Mouse (Mus musculus): ENCODE data around the gene Fam19a4.

- TF ChIP-seq CTCF (IDR thresholded peaks at IDR 0.05; ENCODE audit: borderline replicate concordance, insufficient read depth, low read depth, low read length) (no peak), POLR2A (IDR thresholded peaks at IDR 0.05; ENCODE audit: borderline replicate concordance, insufficient read depth, low read length) (no peak)
These were observed 44.2 kb downstream of the Fam19a4 start for GRCm38 (mm10) chr6:97016018-97016417.

Data from cerebellum, adult 2 months (tissue).